Mouse (Mus musculus) liver, embryonic 14.5 days (tissue): ENCODE data around the gene Gpr146.

Source experiments
- CTCF ChIP-seq: IDR thresholded peaks from 2 replicates; pipeline ENCODE4 v1.5.1; 2016; ENCODE audit warnings: antibody characterized with exemption, low read depth, control low read depth
- EP300 ChIP-seq: IDR thresholded peaks from 2 replicates; pipeline ENCODE4 v1.6.1; 2016; ENCODE audit warnings: antibody characterized with exemption, low read depth

- TF ChIP-seq CTCF (no peak), EP300 (no peak)
These were observed 27.8 kb upstream of the Gpr146 start for GRCm38 (mm10) chr5:139349713-139350112.
